Mouse (Mus musculus): ENCODE results near the gene D130052B06Rik. TPM values are rescaled to one million over a fixed set of nuclear protein-coding genes. Genes with fewer than 3 reads are reported as not detected.

The D130052B06Rik gene
- polyA plus RNA-seq, 1 experiment from 2014 or later, result not detected

DNA sequence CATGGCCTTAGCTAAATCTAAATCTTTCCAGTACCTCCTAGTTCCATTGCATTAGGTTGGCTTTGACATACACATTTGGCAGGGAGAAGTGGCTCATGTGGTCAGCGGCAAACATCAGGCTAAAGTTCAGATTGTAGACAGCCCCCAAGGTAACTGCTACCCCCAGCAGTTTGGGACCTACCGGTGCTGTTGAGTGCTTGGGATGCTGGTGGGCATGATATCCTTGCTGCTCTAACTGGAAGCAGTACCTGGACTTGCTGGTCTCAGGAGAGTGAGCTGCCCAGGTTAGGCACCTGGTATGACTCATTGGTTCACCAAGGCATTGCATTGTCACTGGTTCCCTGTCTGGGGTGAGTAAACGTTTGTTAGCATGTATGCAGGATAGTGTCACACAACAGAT is 8.3 kb upstream of the D130052B06Rik start:
- DNase-seq (ENCODE audit: low spot score), result no peak
- no peaks in the 10 kb centered on the region for H3K4me1 ChIP-seq (replicated peaks; ENCODE audit: control insufficient read depth, insufficient read depth, low read length)
- no peak overlapping the region for H3K9ac ChIP-seq (ENCODE audit: low read length)
- WGBS, result 91% methylated on average over 3 of the region's 3 CpGs
- no peak overlapping the region for H3K4me3 ChIP-seq (ENCODE audit: low read depth, low read length)
- H3K36me3 ChIP-seq (ENCODE audit: control insufficient read depth, insufficient read depth, low read length), result no peaks in the 10 kb centered on the region
- H3K27me3 ChIP-seq (ENCODE audit: control insufficient read depth, insufficient read depth, low read length), result no peaks in the 10 kb centered on the region
- H3K27ac ChIP-seq (ENCODE audit: low read depth, low read length), result no peak overlapping the region
- no peaks in the 10 kb centered on the region for H3K9me3 ChIP-seq (ENCODE audit: control insufficient read depth, low read length)
- H3K4me2 ChIP-seq (ENCODE audit: low read depth, low read length, severe bottlenecking), result no peak overlapping the region
- no peak for ATAC-seq (replicated peaks; ENCODE audit: low FRiP score)

DNA sequence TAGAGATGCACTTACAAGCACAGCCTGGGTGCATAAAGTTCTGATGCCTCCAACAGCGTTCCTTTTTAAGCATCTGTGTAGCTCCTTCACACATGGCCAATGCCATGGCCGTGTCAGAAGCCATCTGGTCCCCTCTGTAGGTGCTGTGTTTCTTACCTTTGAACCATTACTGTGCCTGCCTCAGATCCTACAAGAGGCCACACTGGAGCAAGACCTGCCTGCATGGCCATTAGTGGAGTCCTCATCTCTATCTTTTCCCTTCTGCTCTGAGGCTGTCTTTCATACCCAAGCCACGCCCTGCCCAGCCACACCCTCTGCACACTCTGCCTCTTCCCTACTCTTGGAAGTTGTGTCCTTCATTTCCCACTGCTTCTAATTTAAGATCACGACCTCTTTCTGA is 6.3 kb upstream of the D130052B06Rik start:
- Histone ChIP-seq H3K9me3 (ENCODE audit: control insufficient read depth, low read length) (no peaks in the 10 kb centered on the region), H3K9ac (ENCODE audit: low read length) (no peak overlapping the region), H3K4me3 (ENCODE audit: low read depth, low read length) (no peak overlapping the region), H3K4me1 (replicated peaks; ENCODE audit: control insufficient read depth, insufficient read depth, low read length) (no peaks in the 10 kb centered on the region), H3K27me3 (ENCODE audit: control insufficient read depth, insufficient read depth, low read length) (no peaks in the 10 kb centered on the region), H3K27ac (ENCODE audit: low read depth, low read length) (no peak overlapping the region), H3K36me3 (ENCODE audit: control insufficient read depth, insufficient read depth, low read length) (no peaks in the 10 kb centered on the region), H3K4me2 (ENCODE audit: low read depth, low read length, severe bottlenecking) (no peak overlapping the region)
- WGBS, result 82% methylated on average over 4 of the region's 4 CpGs
- no peak for ATAC-seq (replicated peaks; ENCODE audit: low FRiP score)
- DNase-seq (ENCODE audit: low spot score), result no peak

DNA sequence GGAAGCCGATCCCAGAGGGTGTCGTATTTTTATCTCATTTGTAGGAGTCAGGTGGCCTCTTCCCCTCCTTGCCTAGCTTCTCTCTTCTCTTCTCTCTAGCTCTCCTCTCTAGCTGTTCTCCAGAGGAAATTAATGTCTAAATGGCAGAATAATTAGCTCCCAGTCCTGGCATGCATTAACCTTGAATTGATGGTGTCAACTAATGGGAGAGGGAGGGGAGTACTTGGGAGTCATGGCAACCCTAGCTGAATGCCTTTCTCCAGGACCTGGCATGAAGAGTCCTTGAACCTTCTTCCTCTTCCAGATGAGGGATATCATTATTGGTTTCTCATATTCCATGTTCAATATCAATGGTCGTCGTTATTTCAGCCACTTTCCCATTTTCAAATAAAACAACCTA is 2.4 kb upstream of the D130052B06Rik start:
- ATAC-seq (replicated peaks; ENCODE audit: low FRiP score) (no peak), DNase-seq (ENCODE audit: low spot score) (no peak)
- 79% methylated on average over 4 of the region's 4 CpGs for WGBS

DNA sequence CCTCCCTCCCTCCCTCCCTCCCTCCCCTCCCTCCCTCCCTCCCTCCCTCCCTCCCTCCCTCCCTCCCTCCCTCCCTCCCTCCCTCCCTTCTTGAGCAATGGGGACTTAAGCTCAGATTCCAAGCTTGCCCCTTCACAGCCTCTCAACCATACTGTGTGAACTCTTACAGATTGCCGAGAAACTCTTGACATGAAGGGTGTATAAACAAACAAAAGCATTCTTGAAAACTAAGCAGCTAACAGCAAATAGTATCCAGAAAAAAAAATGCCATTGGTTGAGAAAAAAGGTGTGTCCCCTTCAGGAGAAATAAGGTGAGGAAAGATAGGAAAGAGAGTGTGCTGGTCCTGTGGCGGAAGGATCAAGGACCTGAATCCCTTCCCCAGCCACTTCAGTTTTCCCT is 4.1 kb downstream of the D130052B06Rik start:
- Histone ChIP-seq H3K4me1 (replicated peaks; ENCODE audit: control insufficient read depth, insufficient read depth, low read length) (no peaks in the 10 kb centered on the region), H3K4me3 (ENCODE audit: low read depth, low read length) (no peak overlapping the region)
- ATAC-seq (replicated peaks; ENCODE audit: low FRiP score), result no peak

More for the DNA sequence above, 2.4 kb upstream of the D130052B06Rik start:
- no peak overlapping the region for H3K4me3 ChIP-seq (ENCODE audit: low read depth, low read length)
- no peaks in the 10 kb centered on the region for H3K27me3 ChIP-seq (ENCODE audit: control insufficient read depth, insufficient read depth, low read length)
- H3K27ac ChIP-seq (ENCODE audit: low read depth, low read length), result no peak overlapping the region
- H3K4me1 ChIP-seq (replicated peaks; ENCODE audit: control insufficient read depth, insufficient read depth, low read length), result no peaks in the 10 kb centered on the region
- no peak overlapping the region for H3K9ac ChIP-seq (ENCODE audit: low read length)
- H3K9me3 ChIP-seq (ENCODE audit: control insufficient read depth, low read length), result no peaks in the 10 kb centered on the region
- H3K4me2 ChIP-seq (ENCODE audit: low read depth, low read length, severe bottlenecking), result no peak overlapping the region
- no peaks in the 10 kb centered on the region for H3K36me3 ChIP-seq (ENCODE audit: control insufficient read depth, insufficient read depth, low read length)

DNA sequence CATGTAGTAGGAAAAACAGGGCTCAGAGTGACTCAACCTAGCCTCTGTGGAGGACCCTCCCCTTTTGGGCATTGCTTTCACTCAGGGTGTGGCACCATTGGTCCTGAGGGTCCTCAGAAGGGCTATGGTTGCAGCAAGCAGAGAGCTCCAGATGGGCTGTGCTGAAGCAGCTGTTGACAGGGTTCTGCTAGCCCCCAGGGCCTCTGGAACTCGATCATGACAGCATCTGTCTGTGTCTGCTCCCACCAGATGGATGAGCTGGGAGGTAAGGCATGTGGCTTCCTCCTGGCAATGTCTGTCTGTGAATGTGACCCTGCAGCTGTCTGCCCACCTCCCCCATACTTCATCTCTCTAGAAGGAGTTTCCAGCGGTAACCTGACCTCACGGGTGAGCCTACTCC is 8.7 kb downstream of the D130052B06Rik start:
- DNase-seq (ENCODE audit: low spot score) (no peak), ATAC-seq (replicated peaks; ENCODE audit: low FRiP score) (no peak)
- Histone ChIP-seq H3K4me2 (ENCODE audit: low read depth, low read length, severe bottlenecking) (no peak overlapping the region), H3K27me3 (ENCODE audit: control insufficient read depth, insufficient read depth, low read length) (no peaks in the 10 kb centered on the region), H3K9ac (ENCODE audit: low read length) (no peak overlapping the region), H3K4me1 (replicated peaks; ENCODE audit: control insufficient read depth, insufficient read depth, low read length) (no peaks in the 10 kb centered on the region), H3K27ac (ENCODE audit: low read depth, low read length) (no peak overlapping the region), H3K36me3 (ENCODE audit: control insufficient read depth, insufficient read depth, low read length) (no peaks in the 10 kb centered on the region), H3K9me3 (ENCODE audit: control insufficient read depth, low read length) (no peaks in the 10 kb centered on the region), H3K4me3 (ENCODE audit: low read depth, low read length) (no peak overlapping the region)
- WGBS, result 59% methylated on average over 3 of the region's 3 CpGs

More for the DNA sequence above, 4.1 kb downstream of the D130052B06Rik start:
- WGBS, result 72% methylated on average over 2 of the region's 2 CpGs
- no peak overlapping the region for H3K9ac ChIP-seq (ENCODE audit: low read length)
- H3K27ac ChIP-seq (ENCODE audit: low read depth, low read length), result no peak overlapping the region
- no peaks in the 10 kb centered on the region for H3K27me3 ChIP-seq (ENCODE audit: control insufficient read depth, insufficient read depth, low read length)
- no peak for DNase-seq (ENCODE audit: low spot score)
- no peak overlapping the region for H3K4me2 ChIP-seq (ENCODE audit: low read depth, low read length, severe bottlenecking)
- H3K9me3 ChIP-seq (ENCODE audit: control insufficient read depth, low read length), result no peaks in the 10 kb centered on the region
- H3K36me3 ChIP-seq (ENCODE audit: control insufficient read depth, insufficient read depth, low read length), result no peaks in the 10 kb centered on the region

DNA sequence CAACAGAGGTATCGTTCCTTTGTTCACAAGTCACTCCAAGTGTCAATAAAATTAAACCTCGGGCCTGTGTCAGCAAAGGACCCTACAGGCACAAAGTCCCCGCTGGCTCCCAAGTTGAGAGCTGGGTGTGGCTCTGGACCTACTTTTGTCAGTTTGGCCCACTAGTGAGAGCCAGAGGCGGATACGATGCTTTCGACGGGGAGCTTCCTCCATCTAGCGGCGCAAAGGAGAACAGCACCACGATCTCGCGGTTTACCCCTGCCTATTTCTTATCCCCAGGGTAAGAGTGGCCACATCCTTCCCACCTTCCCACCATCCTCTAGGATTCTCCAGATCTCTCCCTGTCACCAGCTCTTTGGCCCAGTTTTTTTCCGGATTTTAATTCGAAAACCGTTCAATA is 15.1 kb downstream of the D130052B06Rik start:
- H3K4me3 ChIP-seq (ENCODE audit: low read depth, low read length), result no peak overlapping the region
- 7% methylated on average over 15 of the region's 15 CpGs for WGBS

DNA sequence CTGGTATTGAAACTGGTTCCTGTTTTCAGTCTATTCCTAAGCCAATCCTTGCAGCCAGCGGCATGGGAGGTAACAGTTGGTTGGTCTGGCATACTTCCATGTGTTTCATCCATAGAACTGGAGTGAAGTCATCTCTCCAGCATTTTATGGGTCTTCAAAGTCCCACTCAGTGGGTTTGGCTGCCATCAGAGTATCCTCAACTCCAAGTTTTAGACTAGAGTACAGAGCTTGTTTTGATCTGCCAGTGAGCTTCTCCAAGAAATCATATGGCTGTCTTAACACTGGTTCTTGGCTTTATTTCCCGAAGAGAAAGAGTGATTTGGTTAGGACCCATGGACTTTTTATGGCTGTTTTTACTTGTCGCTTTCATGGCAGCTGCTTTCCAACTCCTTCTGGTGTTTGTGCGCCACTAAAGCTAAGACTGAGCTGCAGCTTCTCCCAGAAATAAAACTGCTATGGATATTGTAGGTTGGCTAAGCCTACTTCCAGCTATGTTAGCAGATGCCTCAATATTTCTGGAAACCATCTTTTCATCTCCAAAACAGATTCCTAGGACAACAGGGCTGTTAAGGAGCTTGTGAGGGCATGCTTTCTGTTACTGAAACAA is 28.1 kb downstream of the D130052B06Rik start:
- WGBS, result 90% methylated on average over 4 of the region's 4 CpGs

More for the DNA sequence above, 15.1 kb downstream of the D130052B06Rik start:
- no peaks in the 10 kb centered on the region for H3K4me1 ChIP-seq (replicated peaks; ENCODE audit: control insufficient read depth, insufficient read depth, low read length)
- H3K27ac ChIP-seq (ENCODE audit: low read depth, low read length), result no peak overlapping the region
- H3K9me3 ChIP-seq (ENCODE audit: control insufficient read depth, low read length), result no peaks in the 10 kb centered on the region
- DNase-seq (ENCODE audit: low spot score) (peak; percentile 86), ATAC-seq (replicated peaks; ENCODE audit: low FRiP score) (0 out of 2 replicates have a peak, but pooled peaks have one; percentile 42)
- no peak overlapping the region for H3K4me2 ChIP-seq (ENCODE audit: low read depth, low read length, severe bottlenecking)
- no peak overlapping the region for H3K9ac ChIP-seq (ENCODE audit: low read length)
- no peaks in the 10 kb centered on the region for H3K36me3 ChIP-seq (ENCODE audit: control insufficient read depth, insufficient read depth, low read length)
- H3K27me3 ChIP-seq (ENCODE audit: control insufficient read depth, insufficient read depth, low read length), result no peaks in the 10 kb centered on the region

DNA sequence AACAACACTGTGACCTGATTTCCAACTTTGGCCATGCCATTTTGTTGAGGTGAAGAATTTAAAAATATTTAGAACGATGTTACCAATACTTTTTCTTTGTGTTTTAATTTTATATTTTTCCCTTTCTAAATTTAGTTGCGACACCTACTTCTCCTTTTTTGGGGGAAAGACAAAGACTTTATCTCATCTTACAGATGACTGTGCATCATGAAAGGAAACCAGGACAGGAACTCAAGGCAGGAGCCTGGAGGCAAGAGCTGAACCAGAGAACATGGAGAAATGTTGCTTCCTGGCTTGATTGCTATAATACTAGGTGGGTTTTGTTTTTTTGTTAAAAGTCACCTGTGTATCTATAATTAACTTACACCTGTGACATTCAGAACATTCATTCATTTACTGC is 38.0 kb downstream of the D130052B06Rik start:
- no peaks in the 10 kb centered on the region for H3K36me3 ChIP-seq (ENCODE audit: control insufficient read depth, insufficient read depth, low read length)
- no peak for ATAC-seq (replicated peaks; ENCODE audit: low FRiP score)
- no peak overlapping the region for H3K9ac ChIP-seq (ENCODE audit: low read length)
- no peaks in the 10 kb centered on the region for H3K4me1 ChIP-seq (replicated peaks; ENCODE audit: control insufficient read depth, insufficient read depth, low read length)
- H3K9me3 ChIP-seq (ENCODE audit: control insufficient read depth, low read length), result no peaks in the 10 kb centered on the region
- no peak overlapping the region for H3K27ac ChIP-seq (ENCODE audit: low read depth, low read length)
- H3K4me3 ChIP-seq (ENCODE audit: low read depth, low read length), result no peak overlapping the region
- no peaks in the 10 kb centered on the region for H3K27me3 ChIP-seq (ENCODE audit: control insufficient read depth, insufficient read depth, low read length)
- no peak for DNase-seq (ENCODE audit: low spot score)
- no peak overlapping the region for H3K4me2 ChIP-seq (ENCODE audit: low read depth, low read length, severe bottlenecking)
- WGBS, result 91% methylated on average over 2 of the region's 2 CpGs

More for the DNA sequence above, 28.1 kb downstream of the D130052B06Rik start:
- DNase-seq (ENCODE audit: low spot score) (no peak), ATAC-seq (replicated peaks; ENCODE audit: low FRiP score) (no peak)
- H3K4me2 ChIP-seq (ENCODE audit: low read depth, low read length, severe bottlenecking), result no peak overlapping the region
- H3K9me3 ChIP-seq (ENCODE audit: control insufficient read depth, low read length), result no peaks in the 10 kb centered on the region
- no peaks in the 10 kb centered on the region for H3K36me3 ChIP-seq (ENCODE audit: control insufficient read depth, insufficient read depth, low read length)
- H3K4me1 ChIP-seq (replicated peaks; ENCODE audit: control insufficient read depth, insufficient read depth, low read length), result no peaks in the 10 kb centered on the region
- H3K4me3 ChIP-seq (ENCODE audit: low read depth, low read length), result no peak overlapping the region
- H3K9ac ChIP-seq (ENCODE audit: low read length), result no peak overlapping the region
- H3K27ac ChIP-seq (ENCODE audit: low read depth, low read length), result no peak overlapping the region
- no peaks in the 10 kb centered on the region for H3K27me3 ChIP-seq (ENCODE audit: control insufficient read depth, insufficient read depth, low read length)

DNA sequence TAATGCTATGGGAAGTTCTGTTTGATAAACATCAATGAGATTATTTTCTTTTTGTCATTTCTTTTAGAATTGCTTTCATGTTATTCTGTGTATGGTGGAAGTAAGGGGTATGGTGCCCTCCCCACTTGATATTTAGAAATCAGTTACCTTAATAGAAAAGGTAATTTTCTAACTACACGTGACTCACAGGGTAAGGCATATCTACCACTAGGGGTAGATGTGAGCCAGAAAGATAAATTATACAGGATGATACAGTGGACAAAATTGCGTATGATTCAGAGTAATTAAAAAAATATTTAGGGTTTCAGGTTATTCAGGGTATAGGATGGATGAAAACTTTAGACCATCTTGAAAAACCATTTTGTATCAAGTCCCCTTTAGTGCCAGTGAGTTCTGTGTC is 50.3 kb downstream of the D130052B06Rik start:
- H3K9ac ChIP-seq (ENCODE audit: low read length), result no peak overlapping the region
- no peak for ATAC-seq (replicated peaks; ENCODE audit: low FRiP score)
- no peak overlapping the region for H3K27ac ChIP-seq (ENCODE audit: low read depth, low read length)
- no peaks in the 10 kb centered on the region for H3K27me3 ChIP-seq (ENCODE audit: control insufficient read depth, insufficient read depth, low read length)
- DNase-seq (ENCODE audit: low spot score), result no peak
- no peaks in the 10 kb centered on the region for H3K9me3 ChIP-seq (ENCODE audit: control insufficient read depth, low read length)
- WGBS, result 90% methylated on average over 2 of the region's 2 CpGs
- H3K4me2 ChIP-seq (ENCODE audit: low read depth, low read length, severe bottlenecking), result no peak overlapping the region
- no peak overlapping the region for H3K4me3 ChIP-seq (ENCODE audit: low read depth, low read length)
- H3K36me3 ChIP-seq (ENCODE audit: control insufficient read depth, insufficient read depth, low read length), result no peaks in the 10 kb centered on the region
- H3K4me1 ChIP-seq (replicated peaks; ENCODE audit: control insufficient read depth, insufficient read depth, low read length), result no peaks in the 10 kb centered on the region

All from forebrain, embryonic 11.5 days (tissue).